Mouse (Mus musculus) megakaryocyte, embryonic 14.5 days (primary cell): ENCODE measurements around the gene Miox. TPM values are rescaled to one million over a fixed set of nuclear protein-coding genes. Genes with fewer than 3 reads are reported as not detected.
A peak's percentile ranks its signal among the peaks of the same experiment; 100 is the strongest.

ENCODE experiments used
- H3K27me3 ChIP-seq: replicated peaks from 2 replicates; pipeline ENCODE3; 2012; ENCODE audit warnings: inconsistent platforms
- H3K36me3 ChIP-seq: replicated peaks from 2 replicates; pipeline ENCODE3; 2012; ENCODE audit warnings: low read length, inconsistent platforms, mixed read lengths
- H3K4me1 ChIP-seq: 2 replicates; pipeline ENCODE4 v1.6.1; 2012; ENCODE audit warnings: inconsistent platforms
- H3K4me3 ChIP-seq: replicated peaks from 2 replicates; pipeline ENCODE3; 2012; ENCODE audit warnings: moderate library complexity, mild to moderate bottlenecking, inconsistent platforms
- H3K9me3 ChIP-seq: 2 replicates; pipeline ENCODE4 v1.6.1; 2012; ENCODE audit warnings: inconsistent platforms
- FLI1 ChIP-seq: IDR thresholded peaks from 2 replicates; pipeline ENCODE4 v1.6.1; 2012; ENCODE audit warnings: low read length, inconsistent platforms, mixed read lengths
- GATA1 ChIP-seq: IDR thresholded peaks from 3 replicates; pipeline ENCODE4 v1.6.1; 2012; ENCODE audit warnings: mixed read lengths, low read length, inconsistent platforms, borderline replicate concordance
- polyA plus RNA-seq: library from polyadenylated mRNA; stranded (reverse); fragments of >175 nt; gene quantifications from 2 replicates; pipeline ENCODE4 v1.2.3, GENCODE M21; 2012; ENCODE audit warnings: low replicate concordance; ENCODE audit not compliant: insufficient read depth

The Miox gene
- polyA plus RNA-seq, 1 experiment: not detected

GRCm38 (mm10) chr15:89296465-89296864 is 37.7 kb upstream of the Miox start:
- H3K9me3 ChIP-seq: no peaks in the 10 kb centered on the region
- H3K4me3 ChIP-seq: no peak overlapping the region
- no peaks in the 10 kb centered on the region for H3K27me3 ChIP-seq
- H3K36me3 ChIP-seq: peaks cover 96% of the 10 kb centered on the region
- no peak for TF ChIP-seq GATA1
- no peak for TF ChIP-seq FLI1
- peaks cover 3% of the 10 kb centered on the region; the same call in 1 of the 2 replicates for H3K4me1 ChIP-seq

DNA sequence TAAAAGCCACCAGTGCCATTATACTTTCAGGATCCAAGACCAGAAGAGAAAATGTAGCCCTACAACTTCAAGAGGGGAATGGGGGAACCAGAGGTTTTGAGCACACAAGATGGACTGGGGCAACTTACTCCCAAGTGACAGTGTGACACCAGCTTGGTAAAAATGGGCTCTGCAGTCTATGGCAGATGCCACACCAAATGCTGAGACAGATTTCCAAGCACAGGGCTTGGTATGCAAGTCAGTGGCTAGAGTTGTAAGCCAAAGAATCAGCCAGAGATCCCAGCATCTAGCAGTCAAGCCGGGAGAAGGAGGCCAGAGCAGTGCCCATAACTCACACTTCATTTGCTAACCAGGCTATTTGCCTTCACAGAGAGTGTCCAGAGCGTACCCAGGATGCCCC is 36.5 kb upstream of the Miox start:
- TF ChIP-seq GATA1 (no peak), FLI1 (no peak)
- Histone ChIP-seq H3K4me1 (peaks cover 12% of the 10 kb centered on the region), H3K4me3 (no peak overlapping the region), H3K9me3 (no peaks in the 10 kb centered on the region), H3K27me3 (no peaks in the 10 kb centered on the region), H3K36me3 (peaks cover 96% of the 10 kb centered on the region)

- Histone ChIP-seq H3K36me3 (peaks cover 96% of the 10 kb centered on the region), H3K9me3 (no peaks in the 10 kb centered on the region), H3K4me1 (peaks cover 26% of the 10 kb centered on the region), H3K27me3 (no peaks in the 10 kb centered on the region), H3K4me3 (no peak overlapping the region)
- TF ChIP-seq FLI1: no peak
- no peak for TF ChIP-seq GATA1
These were observed 34.0 kb upstream of the Miox start for GRCm38 (mm10) chr15:89300180-89300579.

- TF ChIP-seq FLI1 (no peak), GATA1 (no peak)
- H3K9me3 ChIP-seq: no peaks in the 10 kb centered on the region
- peaks cover 96% of the 10 kb centered on the region for H3K36me3 ChIP-seq
- H3K4me1 ChIP-seq: peaks cover 26% of the 10 kb centered on the region
- H3K4me3 ChIP-seq: no peak overlapping the region
- H3K27me3 ChIP-seq: no peaks in the 10 kb centered on the region
These were observed 33.6 kb upstream of the Miox start for GRCm38 (mm10) chr15:89300600-89300999.

- Histone ChIP-seq H3K4me1 (peaks cover 69% of the 10 kb centered on the region), H3K4me3 (no peak overlapping the region), H3K27me3 (no peaks in the 10 kb centered on the region), H3K9me3 (no peaks in the 10 kb centered on the region), H3K36me3 (peaks cover 74% of the 10 kb centered on the region)
- TF ChIP-seq GATA1: no peak
- no peak for TF ChIP-seq FLI1
These were observed 28.2 kb upstream of the Miox start for GRCm38 (mm10) chr15:89305966-89306365.

DNA sequence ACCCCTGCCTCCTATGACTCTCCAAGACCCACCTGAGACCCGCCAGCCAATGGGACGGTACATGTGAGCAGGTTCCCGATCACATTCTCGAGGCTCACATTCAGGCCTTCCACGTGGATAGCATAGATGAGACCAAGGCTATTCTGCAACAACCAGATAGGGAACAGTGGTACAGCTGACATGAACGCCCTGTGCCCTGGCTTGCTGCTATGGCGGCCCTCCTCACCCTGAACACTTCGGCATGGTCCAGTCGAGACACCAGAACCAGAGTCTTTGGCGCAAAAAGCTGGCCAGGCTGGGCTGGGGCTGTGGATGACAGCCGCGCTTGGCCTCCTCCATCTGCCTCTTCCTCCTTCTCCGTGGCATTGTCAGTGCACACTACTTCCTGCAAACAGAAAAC is 26.7 kb upstream of the Miox start:
- Histone ChIP-seq H3K4me3 (no peak overlapping the region), H3K36me3 (peaks cover 62% of the 10 kb centered on the region), H3K4me1 (peaks cover 77% of the 10 kb centered on the region), H3K27me3 (no peaks in the 10 kb centered on the region), H3K9me3 (no peaks in the 10 kb centered on the region)
- TF ChIP-seq GATA1: no peak
- no peak for TF ChIP-seq FLI1

DNA sequence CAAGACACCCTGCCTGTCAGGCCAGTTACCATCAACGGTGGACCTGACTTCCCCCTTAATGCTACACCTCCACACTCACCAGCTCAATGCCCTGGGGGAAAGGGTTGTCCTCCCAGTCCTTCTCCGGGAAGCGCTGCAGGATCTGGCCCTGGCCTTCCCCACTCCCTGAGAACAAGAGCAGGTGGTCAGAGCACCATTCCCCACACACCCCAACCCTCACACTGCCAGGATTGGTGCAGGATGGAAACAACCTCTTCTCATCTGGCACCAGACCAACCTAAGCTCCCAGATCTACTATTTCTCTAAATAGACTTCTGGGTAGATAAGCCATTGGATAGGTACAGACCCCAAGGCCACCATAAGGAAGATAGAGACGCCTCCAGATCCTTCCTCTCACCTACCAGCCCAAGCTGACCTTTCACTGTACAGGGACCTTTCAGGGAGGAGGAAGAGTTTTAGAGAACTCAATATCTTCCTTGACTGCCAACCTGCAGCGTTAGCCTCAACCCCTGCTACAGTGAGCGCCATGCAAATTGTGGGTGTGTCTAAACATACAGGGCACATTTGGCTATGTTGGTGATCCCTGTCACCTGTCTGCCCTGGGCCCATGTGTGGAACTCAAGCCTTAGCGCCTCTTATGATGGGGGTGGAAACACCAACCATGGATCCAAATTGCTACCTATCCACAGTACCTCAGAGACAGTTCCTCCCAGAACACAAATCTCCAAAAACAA is 25.6 kb upstream of the Miox start:
- TF ChIP-seq FLI1: no peak
- TF ChIP-seq GATA1: no peak
- Histone ChIP-seq H3K9me3 (no peaks in the 10 kb centered on the region), H3K27me3 (no peaks in the 10 kb centered on the region), H3K4me3 (no peak overlapping the region), H3K36me3 (peaks cover 53% of the 10 kb centered on the region), H3K4me1 (peaks cover 79% of the 10 kb centered on the region)

DNA sequence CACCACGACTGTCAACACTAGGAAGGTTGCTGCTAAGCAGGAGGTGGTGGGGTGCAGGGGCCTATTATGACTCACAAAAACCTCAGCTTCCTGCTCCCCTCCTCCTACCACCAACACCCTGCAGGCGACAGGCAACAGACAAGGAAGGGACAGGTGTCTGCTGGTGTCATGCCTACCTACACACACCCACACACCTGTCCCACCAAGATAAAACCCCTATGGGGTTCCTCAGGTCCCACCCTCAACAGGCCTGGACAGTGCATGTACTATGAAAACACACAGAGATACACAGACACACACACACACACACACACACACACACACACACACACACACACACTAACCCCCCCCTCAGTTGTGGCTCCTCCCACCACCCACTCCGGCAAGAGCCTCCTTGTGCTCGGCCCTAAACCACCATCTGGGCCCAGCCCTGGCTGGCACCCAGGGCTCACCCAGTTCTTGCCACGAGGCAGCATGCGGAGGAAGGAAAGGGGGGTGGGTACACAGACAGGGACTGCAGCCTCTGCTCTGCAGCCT is 24.2 kb upstream of the Miox start:
- no peaks in the 10 kb centered on the region for H3K27me3 ChIP-seq
- TF ChIP-seq GATA1: no peak
- no peak for TF ChIP-seq FLI1
- H3K4me1 ChIP-seq: peaks cover 84% of the 10 kb centered on the region
- H3K36me3 ChIP-seq: peaks cover 39% of the 10 kb centered on the region
- no peaks in the 10 kb centered on the region for H3K9me3 ChIP-seq
- H3K4me3 ChIP-seq: peak overlapping the region; percentile 73

DNA sequence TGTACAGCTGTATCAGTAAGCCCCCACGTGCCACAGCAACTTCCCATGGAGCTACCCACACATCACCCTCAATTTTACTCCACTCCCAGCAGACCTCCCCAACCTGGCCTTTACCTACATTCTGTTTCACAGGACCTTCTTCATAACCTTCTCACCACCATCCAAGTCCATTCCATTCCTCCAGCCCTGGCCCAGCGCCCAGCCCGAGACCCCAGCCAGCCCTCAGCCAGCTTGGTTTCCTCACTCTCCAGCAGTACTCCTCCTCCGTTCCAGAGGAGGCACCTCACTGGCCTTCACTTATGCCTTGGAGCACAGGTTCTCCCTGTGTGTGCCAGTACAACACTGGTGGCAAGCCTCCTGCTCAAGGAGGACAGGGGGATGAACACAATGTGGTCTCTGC is 20.8 kb upstream of the Miox start:
- Histone ChIP-seq H3K27me3 (no peaks in the 10 kb centered on the region), H3K9me3 (no peaks in the 10 kb centered on the region), H3K4me3 (peak overlapping the region; percentile 100), H3K36me3 (peaks cover 7% of the 10 kb centered on the region), H3K4me1 (peaks cover 73% of the 10 kb centered on the region)
- TF ChIP-seq GATA1 (no peak), FLI1 (no peak)

- H3K9me3 ChIP-seq: no peaks in the 10 kb centered on the region
- TF ChIP-seq FLI1: no peak
- no peak for TF ChIP-seq GATA1
- no peaks in the 10 kb centered on the region for H3K27me3 ChIP-seq
- H3K4me3 ChIP-seq: peak overlapping the region; percentile 100
- peaks cover 5% of the 10 kb centered on the region for H3K36me3 ChIP-seq
- H3K4me1 ChIP-seq: peaks cover 66% of the 10 kb centered on the region
These were observed 20.1 kb upstream of the Miox start for GRCm38 (mm10) chr15:89314107-89314506.
